Mouse (Mus musculus) embryonic facial prominence, embryonic 15.5 days (tissue): Measurements from ENCODE around the gene Clstn2. TPM values are rescaled to one million over a fixed set of nuclear protein-coding genes. Genes with fewer than 3 reads are reported as not detected.

ENCODE experiments used
- ATAC-seq: fragments of 200-750 bp; cut with Nextera tagmentation; 2 replicates; pipeline ENCODE4 v1.8.0; 2017; ENCODE audit warnings: low read depth, moderate TSS enrichment; ENCODE audit not compliant: insufficient number of reproducible peaks, low FRiP score, low TSS enrichment
- H3K27ac ChIP-seq: fragments of 300-500 bp; sonication (generic); replicated peaks from 2 replicates; pipeline ENCODE4 v1.5.1; 2015; ENCODE audit warnings: mild to moderate bottlenecking, inconsistent platforms
- H3K27me3 ChIP-seq: fragments of 300-500 bp; sonication (generic); 2 replicates; pipeline ENCODE4 v1.6.1; 2015; ENCODE audit warnings: inconsistent platforms
- H3K36me3 ChIP-seq: fragments of 300-500 bp; sonication (generic); 2 replicates; pipeline ENCODE4 v1.6.1; 2015; ENCODE audit warnings: mild to moderate bottlenecking, inconsistent platforms
- H3K4me1 ChIP-seq: fragments of 300-500 bp; sonication (generic); 2 replicates; pipeline ENCODE4 v1.6.1; 2015; ENCODE audit warnings: inconsistent platforms
- H3K4me2 ChIP-seq: fragments of 300-500 bp; sonication (generic); replicated peaks from 2 replicates; pipeline ENCODE4 v1.6.1; 2015; ENCODE audit warnings: mild to moderate bottlenecking, inconsistent platforms
- H3K4me3 ChIP-seq: fragments of 300-500 bp; sonication (generic); replicated peaks from 2 replicates; pipeline ENCODE4 v1.5.1; 2015; ENCODE audit warnings: mild to moderate bottlenecking, inconsistent platforms
- H3K9ac ChIP-seq: fragments of 300-500 bp; sonication (generic); 2 replicates; pipeline ENCODE4 v1.6.1; 2015; ENCODE audit warnings: inconsistent platforms
- H3K9me3 ChIP-seq: fragments of 300-500 bp; sonication (generic); replicated peaks from 2 replicates; pipeline ENCODE4 v1.6.1; 2016; ENCODE audit warnings: inconsistent platforms
- WGBS: fragments of 180-500 bp; shearing (Covaris S2); methylation state at CpG from one replicate; pipeline ENCODE4 v1.1.7; 2015; 5-methylcytosine and 5-hydroxymethylcytosine counted together
- polyA plus RNA-seq: library from polyadenylated mRNA; unstranded; fragments of >200 nt; fragmentation: Nextera tagmentation; extraction: Ambion mirVana; gene quantifications from 2 replicates; pipeline ENCODE4 v1.2.1, GENCODE M21; 2015

The Clstn2 gene
- polyA plus RNA-seq, 1 experiment from 2014 or later, result 3.3 TPM

- no peaks in the 10 kb centered on the region for H3K4me1 ChIP-seq
- H3K27me3 ChIP-seq, result no peaks in the 10 kb centered on the region
- H3K4me3 ChIP-seq, result no peak overlapping the region
- H3K4me2 ChIP-seq, result no peak overlapping the region
- ATAC-seq, result no peak
- H3K9ac ChIP-seq, result no peak overlapping the region
- 66% methylated on average over 4 of the region's 4 CpGs for WGBS
- no peaks in the 10 kb centered on the region for H3K9me3 ChIP-seq
- no peak overlapping the region for H3K27ac ChIP-seq
- no peaks in the 10 kb centered on the region for H3K36me3 ChIP-seq
Observed at GRCm38 (mm10) chr9:97703901-97704503, 329.0 kb downstream of the Clstn2 start.

- Histone ChIP-seq H3K27ac (no peak overlapping the region), H3K4me3 (no peak overlapping the region), H3K4me2 (no peak overlapping the region), H3K27me3 (no peaks in the 10 kb centered on the region), H3K9ac (no peak overlapping the region), H3K4me1 (no peaks in the 10 kb centered on the region), H3K36me3 (no peaks in the 10 kb centered on the region), H3K9me3 (no peaks in the 10 kb centered on the region)
- peak; percentile 39 for ATAC-seq
- 77% methylated on average over 2 of the region's 2 CpGs for WGBS
Observed at GRCm38 (mm10) chr9:97702989-97703388, 330.0 kb downstream of the Clstn2 start.

- 79% methylated on average over 3 of the region's 3 CpGs for WGBS
- ATAC-seq, result no peak
- H3K9ac ChIP-seq, result no peak overlapping the region
Observed at GRCm38 (mm10) chr9:97699983-97700382, 333.0 kb downstream of the Clstn2 start.

GRCm38 (mm10) chr9:97699020-97699419 is 334.0 kb downstream of the Clstn2 start:
- Histone ChIP-seq H3K9me3 (no peaks in the 10 kb centered on the region), H3K4me2 (no peak overlapping the region), H3K4me3 (no peak overlapping the region), H3K9ac (no peak overlapping the region), H3K27ac (no peak overlapping the region), H3K4me1 (no peaks in the 10 kb centered on the region), H3K36me3 (no peaks in the 10 kb centered on the region), H3K27me3 (no peaks in the 10 kb centered on the region)
- no peak for ATAC-seq
- 67% methylated on average over 2 of the region's 2 CpGs for WGBS

More at GRCm38 (mm10) chr9:97699983-97700382, 333.0 kb downstream of the Clstn2 start:
- Histone ChIP-seq H3K27me3 (no peaks in the 10 kb centered on the region), H3K9me3 (no peaks in the 10 kb centered on the region), H3K4me1 (no peaks in the 10 kb centered on the region), H3K4me3 (no peak overlapping the region), H3K27ac (no peak overlapping the region), H3K36me3 (no peaks in the 10 kb centered on the region), H3K4me2 (no peak overlapping the region)

GRCm38 (mm10) chr9:97698071-97698470 is 334.9 kb downstream of the Clstn2 start:
- WGBS, result 86% methylated on average over 10 of the region's 10 CpGs
- H3K4me2 ChIP-seq, result no peak overlapping the region
- ATAC-seq, result no peak
- H3K4me1 ChIP-seq, result no peaks in the 10 kb centered on the region
- H3K9me3 ChIP-seq, result no peaks in the 10 kb centered on the region
- H3K9ac ChIP-seq, result no peak overlapping the region
- H3K36me3 ChIP-seq, result no peaks in the 10 kb centered on the region
- no peaks in the 10 kb centered on the region for H3K27me3 ChIP-seq
- H3K4me3 ChIP-seq, result no peak overlapping the region
- H3K27ac ChIP-seq, result no peak overlapping the region

GRCm38 (mm10) chr9:97696655-97697235 is 336.2 kb downstream of the Clstn2 start:
- no peaks in the 10 kb centered on the region for H3K9me3 ChIP-seq
- no peak overlapping the region for H3K9ac ChIP-seq
- no peaks in the 10 kb centered on the region for H3K4me1 ChIP-seq
- H3K4me2 ChIP-seq, result no peak overlapping the region
- no peak overlapping the region for H3K27ac ChIP-seq
- no peaks in the 10 kb centered on the region for H3K36me3 ChIP-seq
- no peak for ATAC-seq
- 79% methylated on average over 5 of the region's 5 CpGs for WGBS
- H3K4me3 ChIP-seq, result no peak overlapping the region
- no peaks in the 10 kb centered on the region for H3K27me3 ChIP-seq

- Histone ChIP-seq H3K9me3 (no peaks in the 10 kb centered on the region), H3K4me3 (no peak overlapping the region), H3K27me3 (no peaks in the 10 kb centered on the region), H3K27ac (no peak overlapping the region), H3K9ac (no peak overlapping the region), H3K36me3 (no peaks in the 10 kb centered on the region), H3K4me1 (no peaks in the 10 kb centered on the region), H3K4me2 (no peak overlapping the region)
- ATAC-seq, result no peak
- 46% methylated on average over 1 of the region's 1 CpGs for WGBS
Observed at GRCm38 (mm10) chr9:97695278-97695677, 337.7 kb downstream of the Clstn2 start.

GRCm38 (mm10) chr9:97686826-97687425 is 346.1 kb downstream of the Clstn2 start:
- H3K4me2 ChIP-seq, result no peak overlapping the region
- no peak overlapping the region for H3K4me3 ChIP-seq
- 65% methylated on average over 4 of the region's 4 CpGs for WGBS
- no peak overlapping the region for H3K9ac ChIP-seq
- no peaks in the 10 kb centered on the region for H3K4me1 ChIP-seq
- ATAC-seq, result no peak
- H3K36me3 ChIP-seq, result no peaks in the 10 kb centered on the region
- H3K27me3 ChIP-seq, result no peaks in the 10 kb centered on the region
- no peak overlapping the region for H3K27ac ChIP-seq
- H3K9me3 ChIP-seq, result no peaks in the 10 kb centered on the region

GRCm38 (mm10) chr9:97685664-97686063 is 347.3 kb downstream of the Clstn2 start:
- Histone ChIP-seq H3K9ac (no peak overlapping the region), H3K4me2 (no peak overlapping the region), H3K27me3 (no peaks in the 10 kb centered on the region), H3K27ac (no peak overlapping the region), H3K4me1 (no peaks in the 10 kb centered on the region), H3K9me3 (no peaks in the 10 kb centered on the region), H3K4me3 (no peak overlapping the region), H3K36me3 (no peaks in the 10 kb centered on the region)
- no peak; the same call in 1 of the 2 replicates for ATAC-seq
- WGBS, result 62% methylated on average over 4 of the region's 4 CpGs

GRCm38 (mm10) chr9:97679878-97680277 is 353.1 kb downstream of the Clstn2 start:
- ATAC-seq, result no peak
- Histone ChIP-seq H3K36me3 (no peaks in the 10 kb centered on the region), H3K27ac (no peak overlapping the region), H3K4me1 (no peaks in the 10 kb centered on the region), H3K4me3 (no peak overlapping the region), H3K4me2 (no peak overlapping the region), H3K9me3 (no peaks in the 10 kb centered on the region), H3K27me3 (no peaks in the 10 kb centered on the region; the same call in 1 of the 2 replicates), H3K9ac (no peak overlapping the region)

- 80% methylated on average over 4 of the region's 4 CpGs for WGBS
- no peak overlapping the region for H3K4me3 ChIP-seq
- H3K27me3 ChIP-seq, result no peaks in the 10 kb centered on the region; the same call in 1 of the 2 replicates
- ATAC-seq, result no peak
- H3K4me2 ChIP-seq, result no peak overlapping the region
- no peak overlapping the region for H3K27ac ChIP-seq
- no peaks in the 10 kb centered on the region for H3K36me3 ChIP-seq
- no peaks in the 10 kb centered on the region for H3K9me3 ChIP-seq
- no peak overlapping the region for H3K9ac ChIP-seq
- H3K4me1 ChIP-seq, result no peaks in the 10 kb centered on the region
Observed at GRCm38 (mm10) chr9:97679106-97679505, 353.9 kb downstream of the Clstn2 start.

GRCm38 (mm10) chr9:97677075-97677474 is 355.9 kb downstream of the Clstn2 start:
- H3K36me3 ChIP-seq, result no peaks in the 10 kb centered on the region
- H3K4me1 ChIP-seq, result no peaks in the 10 kb centered on the region
- H3K4me3 ChIP-seq, result no peak overlapping the region
- H3K9me3 ChIP-seq, result no peaks in the 10 kb centered on the region
- H3K27ac ChIP-seq, result no peak overlapping the region
- H3K9ac ChIP-seq, result no peak overlapping the region
- 34% methylated on average over 3 of the region's 3 CpGs for WGBS
- H3K27me3 ChIP-seq, result no peaks in the 10 kb centered on the region; the same call in 1 of the 2 replicates
- H3K4me2 ChIP-seq, result no peak overlapping the region
- ATAC-seq, result no peak
